Mouse (Mus musculus) megakaryocyte, embryonic 14.5 days (primary cell): ENCODE measurements around the gene Tll2. TPM values are rescaled to one million over a fixed set of nuclear protein-coding genes. Genes with fewer than 3 reads are reported as not detected.

Source experiments
- H3K27me3 ChIP-seq: replicated peaks from 2 replicates; pipeline ENCODE3; 2012; ENCODE audit warnings: inconsistent platforms
- H3K36me3 ChIP-seq: replicated peaks from 2 replicates; pipeline ENCODE3; 2012; ENCODE audit warnings: low read length, inconsistent platforms, mixed read lengths
- H3K4me1 ChIP-seq: 2 replicates; pipeline ENCODE4 v1.6.1; 2012; ENCODE audit warnings: inconsistent platforms
- H3K4me3 ChIP-seq: replicated peaks from 2 replicates; pipeline ENCODE3; 2012; ENCODE audit warnings: moderate library complexity, mild to moderate bottlenecking, inconsistent platforms
- H3K9me3 ChIP-seq: 2 replicates; pipeline ENCODE4 v1.6.1; 2012; ENCODE audit warnings: inconsistent platforms
- FLI1 ChIP-seq: IDR thresholded peaks from 2 replicates; pipeline ENCODE4 v1.6.1; 2012; ENCODE audit warnings: low read length, inconsistent platforms, mixed read lengths
- GATA1 ChIP-seq: IDR thresholded peaks from 3 replicates; pipeline ENCODE4 v1.6.1; 2012; ENCODE audit warnings: mixed read lengths, low read length, inconsistent platforms, borderline replicate concordance
- polyA plus RNA-seq: library from polyadenylated mRNA; stranded (reverse); fragments of >175 nt; gene quantifications from 2 replicates; pipeline ENCODE4 v1.2.3, GENCODE M21; 2012; ENCODE audit warnings: low replicate concordance; ENCODE audit not compliant: insufficient read depth

The Tll2 gene
- polyA plus RNA-seq, 1 experiment, result not detected

- H3K27me3 ChIP-seq, result peaks cover 87% of the 10 kb centered on the region
- TF ChIP-seq GATA1, result no peak
- no peak for TF ChIP-seq FLI1
- H3K4me3 ChIP-seq, result no peak overlapping the region
- H3K36me3 ChIP-seq, result peaks cover 3% of the 10 kb centered on the region
- no peaks in the 10 kb centered on the region for H3K9me3 ChIP-seq
- H3K4me1 ChIP-seq, result peaks cover 15% of the 10 kb centered on the region
Measured at GRCm38 (mm10) chr19:41204159-41205081, 2.2 kb downstream of the Tll2 start.

GRCm38 (mm10) chr19:41197606-41198005 lies 9.0 kb downstream of the Tll2 start:
- no peak for TF ChIP-seq GATA1
- TF ChIP-seq FLI1, result no peak
- Histone ChIP-seq H3K4me1 (no peaks in the 10 kb centered on the region), H3K27me3 (peaks cover 58% of the 10 kb centered on the region), H3K36me3 (no peaks in the 10 kb centered on the region), H3K4me3 (no peak overlapping the region), H3K9me3 (no peaks in the 10 kb centered on the region)

- H3K36me3 ChIP-seq, result no peaks in the 10 kb centered on the region
- H3K4me1 ChIP-seq, result no peaks in the 10 kb centered on the region
- H3K4me3 ChIP-seq, result no peak overlapping the region
- H3K9me3 ChIP-seq, result 0 out of 2 replicates have a peak, but pooled peaks cover 3% of the 10 kb centered on the region
- H3K27me3 ChIP-seq, result peaks cover 44% of the 10 kb centered on the region
- no peak for TF ChIP-seq GATA1
- no peak for TF ChIP-seq FLI1
Measured at GRCm38 (mm10) chr19:41193379-41193778, 13.3 kb downstream of the Tll2 start.

- Histone ChIP-seq H3K27me3 (peaks cover 42% of the 10 kb centered on the region), H3K4me3 (no peak overlapping the region), H3K36me3 (no peaks in the 10 kb centered on the region), H3K9me3 (peaks cover 3% of the 10 kb centered on the region; the same call in 1 of the 2 replicates), H3K4me1 (no peaks in the 10 kb centered on the region)
- TF ChIP-seq GATA1 (no peak), FLI1 (no peak)
Measured at GRCm38 (mm10) chr19:41192953-41193352, 13.7 kb downstream of the Tll2 start.

- Histone ChIP-seq H3K4me3 (no peak overlapping the region), H3K36me3 (no peaks in the 10 kb centered on the region), H3K9me3 (peaks cover 7% of the 10 kb centered on the region), H3K4me1 (no peaks in the 10 kb centered on the region), H3K27me3 (peaks cover 35% of the 10 kb centered on the region)
- TF ChIP-seq FLI1 (no peak), GATA1 (no peak)
Measured at GRCm38 (mm10) chr19:41191724-41192123, 14.9 kb downstream of the Tll2 start.

GRCm38 (mm10) chr19:41190876-41191434 lies 15.7 kb downstream of the Tll2 start:
- no peaks in the 10 kb centered on the region for H3K36me3 ChIP-seq
- H3K4me3 ChIP-seq, result no peak overlapping the region
- no peaks in the 10 kb centered on the region for H3K4me1 ChIP-seq
- TF ChIP-seq FLI1 (no peak), GATA1 (no peak)
- H3K9me3 ChIP-seq, result peaks cover 7% of the 10 kb centered on the region
- peaks cover 32% of the 10 kb centered on the region for H3K27me3 ChIP-seq

GRCm38 (mm10) chr19:41177331-41177730 lies 29.3 kb downstream of the Tll2 start:
- no peaks in the 10 kb centered on the region for H3K4me1 ChIP-seq
- no peaks in the 10 kb centered on the region for H3K9me3 ChIP-seq
- H3K27me3 ChIP-seq, result peaks cover 29% of the 10 kb centered on the region
- TF ChIP-seq GATA1, result no peak
- no peaks in the 10 kb centered on the region for H3K36me3 ChIP-seq
- no peak overlapping the region for H3K4me3 ChIP-seq

- Histone ChIP-seq H3K36me3 (no peaks in the 10 kb centered on the region), H3K9me3 (no peaks in the 10 kb centered on the region), H3K27me3 (peaks cover 29% of the 10 kb centered on the region), H3K4me3 (no peak overlapping the region), H3K4me1 (no peaks in the 10 kb centered on the region)
- TF ChIP-seq GATA1 (no peak), FLI1 (no peak)
Measured at GRCm38 (mm10) chr19:41176881-41177280, 29.8 kb downstream of the Tll2 start.

- Histone ChIP-seq H3K27me3 (peaks cover 43% of the 10 kb centered on the region), H3K4me3 (no peak overlapping the region), H3K4me1 (no peaks in the 10 kb centered on the region), H3K36me3 (no peaks in the 10 kb centered on the region), H3K9me3 (no peaks in the 10 kb centered on the region)
- TF ChIP-seq GATA1 (no peak), FLI1 (no peak)
Measured at GRCm38 (mm10) chr19:41165914-41166235, 40.8 kb downstream of the Tll2 start.
